Mouse (Mus musculus) stomach, embryonic 14.5 days (tissue): Measurements from ENCODE around the gene Zbtb1. TPM values are rescaled to one million over a fixed set of nuclear protein-coding genes. Genes with fewer than 3 reads are reported as not detected.

Source experiments
- ATAC-seq: fragments of 200-750 bp; cut with Nextera tagmentation; 2 replicates; pipeline ENCODE4 v1.8.0; 2017; ENCODE audit warnings: low read depth, moderate TSS enrichment; ENCODE audit not compliant: insufficient number of reproducible peaks, insufficient read depth, low FRiP score
- H3K27ac ChIP-seq: fragments of 300-500 bp; sonication (generic); 2 replicates; pipeline ENCODE4 v1.5.1; 2014; ENCODE audit warnings: mild to moderate bottlenecking, low read length, moderate library complexity, mixed read lengths
- H3K27me3 ChIP-seq: fragments of 300-500 bp; sonication (generic); 2 replicates; pipeline ENCODE4 v1.6.1; 2014; ENCODE audit warnings: low read length, control low read depth, mixed read lengths; ENCODE audit not compliant: control insufficient read depth, insufficient read depth
- H3K36me3 ChIP-seq: fragments of 300-500 bp; sonication (generic); 2 replicates; pipeline ENCODE4 v1.6.1; 2014; ENCODE audit warnings: mild to moderate bottlenecking, control low read depth, low read length, moderate library complexity, mixed read lengths; ENCODE audit not compliant: control insufficient read depth, insufficient read depth
- H3K4me1 ChIP-seq: fragments of 300-500 bp; sonication (generic); 2 replicates; pipeline ENCODE4 v1.6.1; 2014; ENCODE audit warnings: low read length, control low read depth, mixed read lengths; ENCODE audit not compliant: control insufficient read depth, insufficient read depth
- H3K4me2 ChIP-seq: fragments of 300-500 bp; sonication (generic); replicated peaks from 2 replicates; pipeline ENCODE4 v1.6.1; 2014; ENCODE audit warnings: low read depth, low read length, control low read depth
- H3K4me3 ChIP-seq: fragments of 300-500 bp; sonication (generic); 2 replicates; pipeline ENCODE4 v1.5.1; 2014; ENCODE audit warnings: low read depth, low read length, control low read depth
- H3K9ac ChIP-seq: fragments of 300-500 bp; sonication (generic); replicated peaks from 2 replicates; pipeline ENCODE4 v1.6.1; 2014; ENCODE audit warnings: low read depth, mild to moderate bottlenecking, control low read depth, low read length, moderate library complexity, mixed read lengths
- H3K9me3 ChIP-seq: fragments of 300-500 bp; sonication (generic); 2 replicates; pipeline ENCODE4 v1.6.1; 2016; ENCODE audit warnings: low read depth, low read length, control low read depth; ENCODE audit not compliant: control insufficient read depth
- WGBS: fragments of 180-500 bp; shearing (Covaris S2); extraction: QIAGEN DNeasy Blood & Tissue Kit; methylation state at CpG from one replicate; pipeline ENCODE4 v1.1.7; 2014; 5-methylcytosine and 5-hydroxymethylcytosine counted together
- polyA plus RNA-seq: library from polyadenylated mRNA; unstranded; fragments of >200 nt; fragmentation: Nextera tagmentation; extraction: Ambion mirVana; gene quantifications from 2 replicates; pipeline ENCODE4 v1.2.1, GENCODE M21; 2014

Zbtb1 gene
- polyA plus RNA-seq, 1 experiment from 2014 or later, result 11.8 TPM

DNA sequence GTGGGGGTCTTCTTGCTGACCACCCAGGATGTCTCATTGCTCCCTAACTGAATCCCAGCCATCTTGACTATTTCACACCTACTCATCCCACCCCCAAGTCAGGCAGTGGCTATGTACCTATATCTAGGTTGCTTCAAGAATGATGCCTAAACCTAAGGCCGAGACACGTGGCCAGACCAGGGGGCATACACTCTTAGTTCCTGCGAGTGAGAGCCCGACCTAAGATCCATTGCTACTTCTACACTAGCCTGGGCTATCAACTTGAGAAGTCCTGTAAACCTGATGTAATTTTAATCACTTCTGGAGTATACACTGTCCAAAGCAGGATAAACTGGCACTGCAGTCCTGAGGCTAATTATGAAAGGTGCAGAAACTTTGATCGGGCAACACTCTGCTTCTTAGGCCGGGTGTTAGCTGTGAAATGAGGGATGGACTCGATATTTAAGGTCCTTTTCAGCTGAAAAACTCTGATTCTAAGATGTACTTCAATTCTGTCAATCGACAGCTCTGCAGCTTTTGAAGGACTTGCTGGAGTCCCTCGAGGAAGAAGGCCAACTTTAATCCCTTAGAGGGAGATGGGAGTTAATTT is 1.8 kb upstream of the Zbtb1 start:
- H3K4me1 ChIP-seq, result peaks cover 27% of the 10 kb centered on the region
- H3K9ac ChIP-seq, result peak overlapping the region; percentile 98
- peak overlapping the region; percentile 98 for H3K4me3 ChIP-seq
- H3K9me3 ChIP-seq, result no peaks in the 10 kb centered on the region
- peak overlapping the region; percentile 100; the same call in 1 of the 2 replicates for H3K27ac ChIP-seq
- peak overlapping the region; percentile 70 for H3K4me2 ChIP-seq
- H3K36me3 ChIP-seq, result no peaks in the 10 kb centered on the region
- H3K27me3 ChIP-seq, result no peaks in the 10 kb centered on the region
- 8% methylated on average over 9 of the region's 9 CpGs for WGBS
- no peak for ATAC-seq

DNA sequence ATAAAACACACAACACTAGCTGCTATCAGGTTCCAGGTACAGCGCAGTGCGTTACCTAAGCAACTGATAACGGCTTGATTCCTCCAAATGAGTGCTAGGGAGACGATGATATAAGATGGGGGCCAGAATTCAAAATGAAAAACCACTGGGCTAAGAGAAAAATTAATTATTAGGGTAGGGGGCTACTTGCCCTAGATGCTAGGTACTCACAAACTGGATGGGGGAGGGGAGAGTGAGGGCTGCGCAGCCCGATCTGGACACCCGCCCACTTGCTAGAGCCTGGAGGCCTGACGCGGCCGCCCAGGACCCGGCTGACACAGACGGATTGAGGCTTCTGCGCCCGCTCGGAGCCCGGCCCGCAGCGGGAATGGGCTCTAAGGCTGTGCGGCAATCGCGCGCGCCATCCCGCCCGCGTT is 1.3 kb upstream of the Zbtb1 start:
- Histone ChIP-seq H3K27me3 (no peaks in the 10 kb centered on the region), H3K9ac (peak overlapping the region; percentile 98), H3K4me2 (peak overlapping the region; percentile 70), H3K9me3 (no peaks in the 10 kb centered on the region), H3K4me1 (peaks cover 27% of the 10 kb centered on the region), H3K36me3 (no peaks in the 10 kb centered on the region), H3K27ac (peak overlapping the region; percentile 100), H3K4me3 (peak overlapping the region; percentile 98)
- ATAC-seq, result peak; percentile 29
- WGBS, result under 1% methylated on average over 25 of the region's 26 CpGs

DNA sequence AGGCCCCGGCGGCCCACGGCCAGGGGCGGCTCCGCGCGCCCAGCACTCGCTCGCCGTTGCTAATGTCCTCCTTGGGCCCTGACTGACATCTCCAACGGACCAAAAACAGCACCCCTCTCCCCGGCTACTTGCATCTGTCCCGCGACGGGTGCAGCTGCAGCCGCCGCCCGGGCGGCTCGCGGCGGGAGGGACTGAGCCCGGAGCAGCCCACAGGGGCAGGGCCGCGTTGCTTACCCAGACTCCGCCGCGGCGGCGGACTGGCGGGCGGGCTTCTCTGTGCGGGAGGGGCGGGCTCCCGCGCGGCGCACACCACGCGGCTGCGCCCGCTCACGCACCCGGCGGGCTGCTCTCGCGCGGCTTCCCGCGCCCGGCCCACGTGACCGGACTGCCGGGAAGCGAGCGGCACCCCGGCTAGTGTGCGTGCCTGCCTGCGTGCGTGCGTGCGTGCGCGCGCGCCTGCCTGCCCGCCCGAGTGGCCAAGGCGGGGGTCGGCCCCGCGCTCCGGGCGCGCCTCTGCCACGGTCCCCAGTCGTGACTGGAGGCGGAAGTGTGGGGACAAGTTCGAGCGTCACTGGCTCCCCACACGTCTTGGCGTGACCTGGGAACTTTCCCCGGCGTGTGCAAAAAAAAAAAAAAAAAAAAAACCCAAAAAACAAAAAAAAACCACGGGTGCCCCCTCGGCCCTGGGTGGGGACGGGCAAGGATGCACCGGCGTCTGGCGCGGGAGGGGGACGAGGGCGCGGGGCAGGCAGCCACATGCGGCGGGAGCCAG is 674 bp upstream of the Zbtb1 start, which contains the start of gene Zbtb25:
TSS of gene Zbtb25 (minus strand) at position 397 of the 772 bp plus-strand sequence.
- no peaks in the 10 kb centered on the region for H3K9me3 ChIP-seq
- ATAC-seq, result peak; percentile 77
- peak within 1 kb of the TSS; percentile 98 for H3K9ac ChIP-seq
- WGBS, result under 1% methylated on average over 88 of the region's 96 CpGs
- peak within 1 kb of the TSS; percentile 70 for H3K4me2 ChIP-seq
- H3K4me3 ChIP-seq, result peak within 1 kb of the TSS; percentile 98
- H3K27ac ChIP-seq, result peak within 1 kb of the TSS; percentile 100
- H3K4me1 ChIP-seq, result peaks cover 32% of the 10 kb centered on the region
- no peaks in the 10 kb centered on the region for H3K36me3 ChIP-seq
- H3K27me3 ChIP-seq, result no peaks in the 10 kb centered on the region

DNA sequence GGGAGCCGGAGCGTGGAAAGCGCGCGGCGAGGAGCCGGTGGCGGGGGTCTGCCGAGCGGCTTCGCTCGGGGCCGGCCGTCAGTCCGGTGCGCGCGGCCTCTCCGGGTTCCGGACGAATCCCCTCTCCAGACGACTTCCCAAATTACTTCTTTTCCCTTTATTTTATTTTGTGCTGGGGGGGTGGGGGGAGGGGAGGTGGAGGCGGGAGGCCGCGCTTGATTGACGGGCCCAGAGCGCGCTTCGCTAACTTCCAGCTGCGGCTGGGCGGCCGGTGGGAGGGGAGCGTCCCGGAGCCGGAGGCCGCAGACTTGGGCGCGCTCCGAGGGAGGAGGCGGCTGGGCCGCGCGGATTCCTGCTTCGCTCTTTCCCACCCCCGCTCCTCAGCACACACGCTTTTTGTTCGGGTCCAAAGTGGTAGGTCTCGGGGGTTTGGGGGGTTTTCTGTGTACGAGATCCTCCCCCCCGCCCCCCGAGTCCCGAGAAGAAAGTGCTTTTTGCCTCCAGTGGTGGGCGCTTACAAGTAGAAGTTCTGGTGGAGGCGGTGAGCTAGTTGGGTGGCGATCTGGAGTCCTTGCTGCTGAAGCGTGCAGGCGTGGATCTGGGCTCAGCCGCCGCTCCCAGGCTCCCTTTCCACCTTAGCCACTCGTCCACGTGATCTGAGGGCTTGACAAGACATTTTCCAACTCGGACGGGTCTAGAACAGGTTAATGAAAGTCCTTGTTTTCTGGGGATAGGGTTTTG is 935 bp downstream of the Zbtb1 start:
- no peaks in the 10 kb centered on the region for H3K27me3 ChIP-seq
- H3K27ac ChIP-seq, result peak overlapping the region; percentile 100
- peak; percentile 60 for ATAC-seq
- H3K36me3 ChIP-seq, result no peaks in the 10 kb centered on the region
- peaks cover 32% of the 10 kb centered on the region for H3K4me1 ChIP-seq
- peak overlapping the region; percentile 98 for H3K4me3 ChIP-seq
- H3K9me3 ChIP-seq, result no peaks in the 10 kb centered on the region
- peak overlapping the region; percentile 70 for H3K4me2 ChIP-seq
- WGBS, result under 1% methylated on average over 62 of the region's 63 CpGs
- H3K9ac ChIP-seq, result peak overlapping the region; percentile 98

DNA sequence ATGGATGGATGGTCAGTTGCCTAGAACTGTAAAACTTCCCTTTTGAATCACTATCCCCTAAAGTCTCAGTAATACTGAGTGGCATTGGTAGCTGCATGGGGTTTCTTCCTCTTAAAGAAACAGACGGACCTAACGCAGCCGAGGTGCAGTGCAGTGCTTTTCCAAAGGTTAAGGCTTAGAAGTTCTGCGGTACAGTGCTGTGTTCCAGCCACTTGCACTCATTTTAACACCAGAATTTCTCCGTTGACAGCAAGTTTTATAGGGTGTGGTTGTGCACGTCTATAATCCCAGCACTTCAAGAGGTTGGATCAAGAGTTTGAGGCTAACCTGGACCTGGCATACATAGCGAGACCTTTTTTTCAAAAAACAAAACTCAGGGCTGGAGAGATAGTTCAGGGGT is 2.0 kb downstream of the Zbtb1 start:
- H3K4me3 ChIP-seq, result peak overlapping the region; percentile 98
- no peaks in the 10 kb centered on the region for H3K36me3 ChIP-seq
- peak overlapping the region; percentile 70 for H3K4me2 ChIP-seq
- H3K27ac ChIP-seq, result no peak overlapping the region
- H3K9me3 ChIP-seq, result no peaks in the 10 kb centered on the region
- H3K9ac ChIP-seq, result peak overlapping the region; percentile 98
- no peaks in the 10 kb centered on the region for H3K27me3 ChIP-seq
- ATAC-seq, result no peak
- WGBS, result 47% methylated on average over 7 of the region's 7 CpGs
- H3K4me1 ChIP-seq, result peaks cover 32% of the 10 kb centered on the region

DNA sequence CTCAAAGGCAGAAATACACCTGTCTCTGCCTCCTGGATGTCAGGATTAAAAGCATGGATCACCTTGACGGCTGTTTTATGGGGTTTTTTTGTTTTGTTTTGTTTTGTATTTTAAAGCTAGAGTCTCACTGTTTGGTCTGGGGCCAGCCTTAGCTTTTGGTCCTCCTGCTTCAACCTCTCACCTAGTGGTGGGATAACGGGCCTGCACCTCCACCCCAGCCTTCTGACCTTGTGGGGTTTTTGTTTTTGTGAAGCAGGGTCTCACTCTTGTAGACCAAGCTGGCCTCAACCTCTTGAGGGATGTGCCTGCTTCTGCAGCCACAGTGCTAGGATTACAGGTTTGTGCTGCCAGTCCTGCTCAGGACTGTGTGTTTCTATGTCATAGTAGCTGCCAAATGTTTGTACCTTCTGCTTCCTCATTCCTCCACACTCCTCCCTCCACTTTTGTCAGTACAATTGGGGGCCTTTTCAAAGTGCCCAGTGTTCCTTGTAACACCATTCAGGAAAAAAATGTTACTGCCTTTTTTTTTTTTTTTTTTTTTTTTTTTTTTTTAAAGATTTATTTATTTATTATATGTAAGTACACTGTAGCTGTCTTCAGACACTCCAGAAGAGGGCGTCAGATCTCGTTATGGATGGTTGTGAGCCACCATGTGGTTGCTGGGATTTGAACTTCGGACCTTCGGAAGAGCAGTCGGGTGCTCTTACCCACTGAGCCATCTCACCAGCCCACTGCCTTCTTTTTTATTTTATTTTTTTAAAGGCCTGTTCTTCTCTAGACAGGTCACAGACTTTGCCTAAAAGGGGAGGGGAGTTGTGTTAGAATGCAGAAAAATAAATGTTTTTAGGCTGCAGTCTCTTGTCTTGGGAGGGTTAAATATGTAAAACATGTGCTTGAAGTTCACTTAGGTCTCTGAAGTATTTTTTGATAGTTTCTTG is 3.1 kb downstream of the Zbtb1 start:
- 0 out of 2 replicates have a peak, but pooled peaks cover 4% of the 10 kb centered on the region for H3K36me3 ChIP-seq
- H3K27me3 ChIP-seq, result no peaks in the 10 kb centered on the region
- no peak overlapping the region for H3K9ac ChIP-seq
- H3K27ac ChIP-seq, result no peak overlapping the region
- H3K4me3 ChIP-seq, result no peak overlapping the region
- no peak for ATAC-seq
- WGBS, result 82% methylated on average over 5 of the region's 7 CpGs
- peaks cover 21% of the 10 kb centered on the region for H3K4me1 ChIP-seq
- H3K9me3 ChIP-seq, result no peaks in the 10 kb centered on the region
- H3K4me2 ChIP-seq, result no peak overlapping the region

DNA sequence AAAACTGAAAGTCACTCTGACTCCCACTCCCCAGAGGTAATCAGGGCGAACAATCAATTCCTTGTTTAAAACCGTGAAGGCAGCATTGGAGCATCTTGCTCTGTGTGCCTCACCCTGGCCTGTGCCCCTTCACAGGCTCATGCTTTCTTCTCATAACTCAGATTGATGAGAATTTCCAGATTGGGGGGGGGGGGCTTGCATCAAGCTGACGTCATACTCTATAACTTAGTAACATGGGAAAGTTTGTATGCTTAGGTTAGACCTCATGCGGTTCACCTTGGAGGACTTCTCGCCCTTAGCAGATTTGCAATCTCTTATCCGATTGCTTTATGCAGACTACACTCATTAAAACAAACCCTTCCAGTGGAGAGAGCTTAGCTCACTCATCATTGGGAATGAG is 3.9 kb downstream of the Zbtb1 start:
- 0 out of 2 replicates have a peak, but pooled peaks cover 4% of the 10 kb centered on the region for H3K36me3 ChIP-seq
- H3K27me3 ChIP-seq, result no peaks in the 10 kb centered on the region
- 63% methylated on average over 6 of the region's 6 CpGs for WGBS
- H3K4me2 ChIP-seq, result no peak overlapping the region
- no peak for ATAC-seq
- no peak overlapping the region for H3K27ac ChIP-seq
- H3K4me3 ChIP-seq, result no peak overlapping the region
- peaks cover 18% of the 10 kb centered on the region; the same call in 1 of the 2 replicates for H3K4me1 ChIP-seq
- no peak overlapping the region for H3K9ac ChIP-seq
- no peaks in the 10 kb centered on the region for H3K9me3 ChIP-seq
